Mouse (Mus musculus): ENCODE results near the gene Tmtc2.

GRCm38 (mm10) chr10:105572301-105572700, 1.9 kb downstream of the Tmtc2 start:
- TF ChIP-seq POLR2A (IDR thresholded peaks at IDR 0.05; ENCODE audit: insufficient read length, low read depth), result no peak
- TF ChIP-seq E2F4 (IDR thresholded peaks at IDR 0.05; ENCODE audit: insufficient read depth), result no peak
- no peak for TF ChIP-seq USF1 (IDR thresholded peaks at IDR 0.05; ENCODE audit: low read depth)
- no peak for TF ChIP-seq SRF (IDR thresholded peaks at IDR 0.05; ENCODE audit: control insufficient read depth, insufficient read length, low read depth)
- TF ChIP-seq MYOD1 (IDR thresholded peaks at IDR 0.05; ENCODE audit: control insufficient read depth in 1 of 3, insufficient read length in 2 of 3, low read depth in 2 of 3), result no peak
- no peak for TF ChIP-seq TCF12 (IDR thresholded peaks at IDR 0.05; ENCODE audit: insufficient read depth, poor library complexity, severe bottlenecking)
- no peak for TF ChIP-seq POLR2AphosphoS2 (IDR thresholded peaks at IDR 0.05; ENCODE audit: insufficient read length, low read depth)
- TF ChIP-seq MAX (IDR thresholded peaks at IDR 0.05; ENCODE audit: low read depth), result no peak
- TF ChIP-seq MYOG (IDR thresholded peaks at IDR 0.05; ENCODE audit: control insufficient read depth in 1 of 3, insufficient read depth in 1 of 3, insufficient read length in 2 of 3, low read depth in 2 of 3), result no peak
- no peak for TF ChIP-seq REST (IDR thresholded peaks at IDR 0.05; ENCODE audit: insufficient read depth, insufficient read length)
